Mouse (Mus musculus) lung, postnatal 0 days (tissue): ENCODE results near the gene Coq10a. TPM values are rescaled to one million over a fixed set of nuclear protein-coding genes. Genes with fewer than 3 reads are reported as not detected.

ENCODE experiments used
- ATAC-seq: fragments of 200-750 bp; cut with Nextera tagmentation; 2 replicates; pipeline ENCODE4 v1.8.0; 2017; ENCODE audit warnings: moderate library complexity
- DNase-seq: peaks from one replicate; pipeline ENCODE4 v3.0.0-alpha.2; 2016; ENCODE audit warnings: low spot score
- H3K27ac ChIP-seq: fragments of 300-500 bp; sonication (generic); 2 replicates; pipeline ENCODE4 v1.5.1; 2014; ENCODE audit warnings: antibody characterized with exemption, mild to moderate bottlenecking, low read length, mixed read lengths
- H3K27me3 ChIP-seq: fragments of 300-500 bp; sonication (generic); replicated peaks from 2 replicates; pipeline ENCODE4 v1.6.1; 2014; ENCODE audit warnings: low read length, mixed read lengths; ENCODE audit not compliant: insufficient read depth
- H3K36me3 ChIP-seq: fragments of 300-500 bp; sonication (generic); 2 replicates; pipeline ENCODE4 v1.6.1; 2014; ENCODE audit warnings: low read length, mixed read lengths; ENCODE audit not compliant: insufficient read depth
- H3K4me1 ChIP-seq: fragments of 300-500 bp; sonication (generic); 2 replicates; pipeline ENCODE4 v1.6.1; 2014; ENCODE audit warnings: antibody characterized with exemption, low read depth, low read length, mixed read lengths; ENCODE audit not compliant: insufficient read depth
- H3K4me2 ChIP-seq: fragments of 300-500 bp; sonication (generic); replicated peaks from 2 replicates; pipeline ENCODE4 v1.6.1; 2014; ENCODE audit warnings: low read depth, mild to moderate bottlenecking, low read length, moderate library complexity, mixed read lengths
- H3K4me3 ChIP-seq: fragments of 300-500 bp; sonication (generic); 2 replicates; pipeline ENCODE4 v1.5.1; 2014; ENCODE audit warnings: low read depth, low read length
- H3K9ac ChIP-seq: fragments of 300-500 bp; sonication (generic); replicated peaks from 2 replicates; pipeline ENCODE4 v1.6.1; 2014; ENCODE audit warnings: low read depth, mild to moderate bottlenecking
- H3K9me3 ChIP-seq: fragments of 300-500 bp; sonication (generic); 2 replicates; pipeline ENCODE4 v1.6.1; 2016; ENCODE audit warnings: low read length, mixed read lengths
- CTCF ChIP-seq: IDR thresholded peaks from 2 replicates; pipeline ENCODE4 v1.5.1; 2016; ENCODE audit warnings: antibody characterized with exemption, mild to moderate bottlenecking
- EP300 ChIP-seq: IDR thresholded peaks from 2 replicates; pipeline ENCODE4 v1.6.1; 2016; ENCODE audit warnings: antibody characterized with exemption, mild to moderate bottlenecking, control low read depth
- WGBS: fragments of 180-500 bp; shearing (Covaris S2); extraction: QIAGEN DNeasy Blood & Tissue Kit; methylation state at CpG from one replicate; pipeline ENCODE4 v1.1.7; 2014; 5-methylcytosine and 5-hydroxymethylcytosine counted together
- polyA plus RNA-seq: library from polyadenylated mRNA; unstranded; fragments of >200 nt; fragmentation: Nextera tagmentation; extraction: Ambion mirVana; gene quantifications from 2 replicates; pipeline ENCODE4 v1.2.1, GENCODE M21; 2015

Gene Coq10a
- polyA plus RNA-seq, 1 experiment from 2014 or later, result 19.9 TPM

DNA sequence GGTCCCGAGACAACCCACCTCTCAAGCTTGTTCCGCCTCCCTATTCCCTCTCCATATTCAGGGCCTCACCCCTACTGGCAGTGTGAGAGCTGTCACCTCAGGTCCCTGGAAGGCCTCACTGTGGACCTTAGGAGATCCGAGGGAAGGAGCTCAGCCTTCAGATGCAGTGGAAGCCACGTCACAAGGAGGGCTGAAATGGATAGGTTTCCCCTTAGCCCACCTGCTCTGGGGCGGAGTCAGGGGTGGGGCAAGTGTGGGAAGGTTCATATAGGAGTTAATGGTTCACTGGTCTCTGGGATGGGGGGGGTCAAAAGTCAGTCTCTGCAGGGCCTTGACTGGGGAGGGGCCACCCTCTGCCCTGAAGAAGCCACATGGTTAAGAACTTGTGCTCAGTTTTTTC is 31.5 kb upstream of the Coq10a start:
- Histone ChIP-seq H3K27ac (no peak overlapping the region), H3K9me3 (no peaks in the 10 kb centered on the region), H3K4me1 (no peaks in the 10 kb centered on the region), H3K27me3 (no peaks in the 10 kb centered on the region), H3K36me3 (no peaks in the 10 kb centered on the region), H3K4me2 (no peak overlapping the region), H3K9ac (no peak overlapping the region), H3K4me3 (no peak overlapping the region)
- ATAC-seq (0 out of 2 replicates have a peak, but pooled peaks have one; percentile 4), DNase-seq (no peak)
- 29% methylated on average over 5 of the region's 5 CpGs for WGBS
- TF ChIP-seq CTCF (no peak), EP300 (no peak)

DNA sequence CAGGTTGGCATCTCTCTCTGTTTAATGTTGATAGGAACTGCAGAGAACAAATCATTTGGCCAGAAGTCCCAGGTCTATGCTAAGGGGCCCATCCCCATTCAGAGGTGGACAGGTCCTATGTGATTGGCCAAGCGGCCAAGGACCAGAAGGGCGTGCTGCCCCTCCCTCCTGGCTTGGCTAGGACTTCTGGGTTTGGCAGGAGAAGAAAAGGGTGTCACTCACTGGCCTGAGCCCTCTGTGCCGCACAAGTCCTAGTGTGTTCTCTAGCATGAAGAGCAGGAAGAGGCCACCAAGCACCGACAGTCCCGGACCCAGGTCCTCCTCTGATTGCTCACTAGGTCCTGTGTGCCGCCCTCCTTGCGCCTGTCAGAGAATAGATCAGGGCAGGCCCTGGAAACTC is 28.7 kb upstream of the Coq10a start:
- H3K4me2 ChIP-seq, result no peak overlapping the region
- ATAC-seq (peak; percentile 17; the same call in 1 of the 2 replicates), DNase-seq (no peak)
- H3K27ac ChIP-seq, result no peak overlapping the region
- TF ChIP-seq CTCF, result no peak
- H3K27me3 ChIP-seq, result no peaks in the 10 kb centered on the region
- no peak overlapping the region for H3K9ac ChIP-seq
- no peaks in the 10 kb centered on the region for H3K36me3 ChIP-seq
- no peaks in the 10 kb centered on the region for H3K9me3 ChIP-seq
- H3K4me3 ChIP-seq, result no peak overlapping the region
- WGBS, result 61% methylated on average over 7 of the region's 7 CpGs
- H3K4me1 ChIP-seq, result no peaks in the 10 kb centered on the region

DNA sequence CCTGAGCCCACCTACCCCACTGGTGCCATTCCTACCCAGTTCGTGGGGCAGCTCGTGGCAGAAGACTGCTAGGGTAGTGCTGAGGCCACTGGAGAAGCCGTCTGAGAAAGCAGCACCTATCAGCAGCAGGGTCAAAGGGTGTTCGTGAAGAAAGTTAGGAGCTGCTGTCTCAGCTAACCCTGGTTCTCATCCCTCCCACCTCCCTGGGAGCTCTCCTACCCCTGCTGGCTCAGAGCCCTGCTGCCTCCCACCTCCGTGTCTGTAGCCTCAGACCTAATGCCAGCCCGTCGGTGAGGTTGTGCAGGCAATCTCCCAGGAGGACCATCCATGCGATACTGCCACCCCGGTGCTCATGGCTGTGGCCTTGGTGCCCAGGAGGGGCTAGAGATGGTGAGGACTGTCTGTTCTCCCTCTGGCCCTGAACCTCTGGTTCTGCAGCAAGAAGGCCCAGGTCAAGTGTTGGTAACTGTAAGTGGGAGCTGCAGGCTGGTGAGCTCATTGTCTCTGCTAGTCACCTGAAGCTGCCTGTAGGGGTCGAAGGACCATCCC is 28.0 kb upstream of the Coq10a start:
- DNase-seq (no peak), ATAC-seq (no peak)
- WGBS, result 69% methylated on average over 10 of the region's 10 CpGs
- Histone ChIP-seq H3K4me2 (no peak overlapping the region), H3K9me3 (no peaks in the 10 kb centered on the region), H3K36me3 (no peaks in the 10 kb centered on the region), H3K9ac (no peak overlapping the region), H3K4me3 (no peak overlapping the region), H3K4me1 (no peaks in the 10 kb centered on the region), H3K27ac (no peak overlapping the region), H3K27me3 (no peaks in the 10 kb centered on the region)
- TF ChIP-seq CTCF (no peak), EP300 (no peak)

DNA sequence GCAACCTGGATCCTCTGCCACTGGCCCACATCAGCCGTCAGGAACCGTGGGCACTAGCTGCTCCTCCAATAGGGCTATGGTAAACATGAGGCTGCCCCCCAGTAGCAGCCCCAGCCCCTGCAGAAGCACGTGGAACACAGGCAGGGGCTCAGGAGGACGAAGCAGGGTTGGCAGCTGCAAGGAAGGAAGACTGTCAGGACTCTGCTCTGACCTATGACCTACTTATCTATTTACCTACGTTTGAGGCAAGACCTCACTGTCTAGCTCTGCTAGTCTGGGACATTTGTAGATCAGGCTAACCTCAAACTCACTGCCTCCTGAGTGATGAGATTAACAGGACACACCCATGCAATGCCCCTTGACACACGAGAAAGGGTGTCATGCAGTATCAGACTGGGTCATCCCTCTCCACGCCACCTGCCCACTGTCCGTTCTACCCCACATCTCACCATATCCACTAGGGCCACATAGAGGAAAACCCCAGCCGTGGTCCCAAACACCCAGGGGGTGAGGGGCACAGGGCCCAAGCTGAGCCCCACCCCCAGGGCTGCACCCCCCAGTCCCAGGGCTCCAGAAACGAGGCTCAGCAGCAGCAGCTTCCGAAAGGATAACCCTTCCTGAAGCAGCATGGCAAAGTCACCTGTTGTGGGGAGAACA is 27.3 kb upstream of the Coq10a start:
- Histone ChIP-seq H3K36me3 (0 out of 2 replicates have a peak, but pooled peaks cover 5% of the 10 kb centered on the region), H3K4me3 (no peak overlapping the region), H3K27me3 (no peaks in the 10 kb centered on the region), H3K27ac (no peak overlapping the region), H3K4me1 (no peaks in the 10 kb centered on the region), H3K9ac (no peak overlapping the region), H3K9me3 (no peaks in the 10 kb centered on the region), H3K4me2 (no peak overlapping the region)
- DNase-seq (no peak), ATAC-seq (no peak)
- WGBS, result 60% methylated on average over 11 of the region's 11 CpGs
- no peak for TF ChIP-seq CTCF
- TF ChIP-seq EP300, result no peak

DNA sequence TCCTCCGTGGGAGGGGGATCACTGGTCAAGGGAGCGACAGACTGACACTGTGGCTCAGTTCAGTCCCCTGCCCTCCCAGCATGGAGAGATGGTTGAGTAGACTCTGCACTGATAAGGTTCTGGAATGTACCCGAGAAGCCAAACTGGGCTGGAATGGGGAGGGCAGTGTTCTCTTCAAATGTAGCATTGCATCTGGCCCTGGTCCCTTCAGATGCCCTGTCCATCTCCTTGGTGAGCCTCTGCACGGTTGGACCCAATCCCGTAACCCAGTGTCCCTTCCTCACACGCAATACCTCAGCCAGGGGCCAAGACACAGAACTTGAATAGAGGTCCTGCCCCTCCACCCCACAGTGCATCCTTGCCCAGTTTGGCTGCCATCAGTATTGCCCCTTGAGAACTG is 23.1 kb upstream of the Coq10a start:
- no peaks in the 10 kb centered on the region for H3K9me3 ChIP-seq
- peaks cover 40% of the 10 kb centered on the region for H3K36me3 ChIP-seq
- TF ChIP-seq CTCF (no peak), EP300 (no peak)
- H3K4me1 ChIP-seq, result no peaks in the 10 kb centered on the region
- no peaks in the 10 kb centered on the region for H3K27me3 ChIP-seq
- no peak overlapping the region for H3K4me3 ChIP-seq
- ATAC-seq, result no peak
- DNase-seq, result no peak
- no peak overlapping the region for H3K27ac ChIP-seq
- 75% methylated on average over 6 of the region's 6 CpGs for WGBS
- H3K9ac ChIP-seq, result no peak overlapping the region
- H3K4me2 ChIP-seq, result no peak overlapping the region

DNA sequence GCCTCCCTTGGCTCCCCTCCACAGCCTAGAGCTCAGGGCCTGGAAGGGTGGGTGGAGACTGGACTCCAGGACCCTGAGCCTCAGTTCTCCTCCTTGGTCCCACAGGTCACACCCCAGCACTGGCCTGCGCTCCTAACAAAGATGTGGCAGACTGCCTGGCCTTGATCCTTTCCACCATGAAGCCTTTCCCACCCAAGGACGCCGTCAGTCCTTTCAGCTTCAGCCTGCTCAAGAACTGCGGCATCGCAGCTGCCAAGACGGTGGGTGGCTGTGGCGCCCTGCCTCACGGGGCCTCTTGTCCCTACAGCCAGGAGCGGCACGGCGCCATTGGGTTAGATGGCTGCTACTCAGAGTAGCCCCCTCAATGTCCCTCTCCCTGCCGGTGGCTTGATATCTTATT is 21.6 kb upstream of the Coq10a start:
- H3K4me2 ChIP-seq, result no peak overlapping the region

More for the DNA sequence above, 21.6 kb upstream of the Coq10a start:
- no peak overlapping the region for H3K27ac ChIP-seq
- H3K4me1 ChIP-seq, result no peaks in the 10 kb centered on the region
- DNase-seq (no peak), ATAC-seq (no peak)
- no peak overlapping the region for H3K4me3 ChIP-seq
- H3K27me3 ChIP-seq, result no peaks in the 10 kb centered on the region
- H3K36me3 ChIP-seq, result peaks cover 40% of the 10 kb centered on the region
- WGBS, result 87% methylated on average over 12 of the region's 12 CpGs
- TF ChIP-seq CTCF (no peak), EP300 (no peak)
- H3K9ac ChIP-seq, result no peak overlapping the region
- H3K9me3 ChIP-seq, result no peaks in the 10 kb centered on the region
